ENCODE assay signal across 10 mouse cellular contexts in the genomic region with DNA sequence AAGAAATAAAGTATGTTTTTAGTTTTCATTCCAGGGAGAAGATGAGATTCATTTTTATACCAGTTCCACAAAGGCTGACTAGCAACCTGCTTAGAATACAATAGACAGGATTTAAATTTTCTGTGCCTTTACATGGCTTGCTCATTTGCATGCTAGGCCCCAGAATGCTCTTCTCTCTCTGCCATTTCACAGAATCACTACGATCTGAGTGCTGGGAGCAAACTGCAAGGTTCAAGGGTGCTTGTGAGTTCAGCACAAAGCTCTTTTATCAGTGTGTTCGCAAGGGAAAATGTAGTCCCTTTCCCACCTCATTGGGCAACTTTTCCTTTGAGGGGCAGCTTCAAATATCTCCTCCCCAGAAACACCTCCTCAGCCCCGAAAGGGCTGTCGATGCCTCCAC.
DNase-seq lines count a peak whose midpoint lies in the region; ATAC-seq lines count a peak whose summit lies in the region.
"Had no signal": no experiment of that assay in that cellular context is flagged by ENCODE, and none has a peak within 500 bp of the region (broad histone marks: within the 10 kb centered on the region; RNA-seq: fewer than 3 reads in every experiment).

No protein-coding gene starts in this region.

- no peak overlapping the region for H3K9ac ChIP-seq in heart, embryonic 15.5 days
- H3K9ac ChIP-seq in forebrain, embryonic 16.5 days (replicated peaks; ENCODE audit: low read depth, low read length), result 0 out of 2 replicates have a peak overlapping the region, but pooled peaks have one; percentile 8
- peak overlapping the region; percentile 10; the same call in 1 of the 2 replicates for H3K9ac ChIP-seq in midbrain, embryonic 14.5 days (replicated peaks; ENCODE audit: low read length)
- no peak overlapping the region for H3K9ac ChIP-seq in kidney, embryonic 16.5 days (replicated peaks; ENCODE audit: low read length)

- no peaks in the 10 kb centered on the region for H3K9me3 ChIP-seq in heart, embryonic 15.5 days (replicated peaks)
- no peaks in the 10 kb centered on the region for H3K9me3 ChIP-seq in forebrain, embryonic 16.5 days (ENCODE audit: control insufficient read depth, low read length)
- no peaks in the 10 kb centered on the region for H3K9me3 ChIP-seq in midbrain, embryonic 14.5 days (ENCODE audit: control insufficient read depth, low read length)
- H3K9me3 ChIP-seq in kidney, embryonic 16.5 days (ENCODE audit: low read length), result no peaks in the 10 kb centered on the region

- H3K4me2 ChIP-seq in heart, embryonic 15.5 days, result peak overlapping the region; percentile 46
- peak overlapping the region; percentile 31 for H3K4me2 ChIP-seq in forebrain, embryonic 16.5 days (ENCODE audit: low read length)
- peak overlapping the region; percentile 55 for H3K4me2 ChIP-seq in midbrain, embryonic 14.5 days (ENCODE audit: low read length)
- no peak overlapping the region; the same call in 1 of the 2 replicates for H3K4me2 ChIP-seq in kidney, embryonic 16.5 days (replicated peaks; ENCODE audit: low read depth, low read length)

- DNase-seq in heart, postnatal 14 days, result no peak
- DNase-seq in ZHBTc4 (ENCODE audit: low read depth, low spot score), result peak; percentile 30
- peak; percentile 64 for DNase-seq in midbrain, embryonic 14.5 days
- no peak for DNase-seq in right cerebral cortex, postnatal 10 days (ENCODE audit: low spot score in 2 of 2)
- DNase-seq in liver, result no peak
- DNase-seq: lung, postnatal 4 days had no signal

- no peaks in the 10 kb centered on the region for H3K36me3 ChIP-seq in heart, embryonic 15.5 days
- no peaks in the 10 kb centered on the region for H3K36me3 ChIP-seq in forebrain, embryonic 16.5 days (ENCODE audit: control insufficient read depth, insufficient read depth)
- H3K36me3 ChIP-seq in midbrain, embryonic 14.5 days (ENCODE audit: control insufficient read depth, insufficient read depth, low read length), result no peaks in the 10 kb centered on the region
- no peaks in the 10 kb centered on the region for H3K36me3 ChIP-seq in kidney, embryonic 16.5 days (ENCODE audit: insufficient read depth, low read length)

- intact Hi-C loops in heart, postnatal 14 days (cut with DNase I), result no loop called here

- 0 out of 2 replicates have a peak overlapping the region, but pooled peaks have one; percentile 1 for H3K4me3 ChIP-seq in heart, embryonic 15.5 days
- no peak overlapping the region for H3K4me3 ChIP-seq in forebrain, embryonic 16.5 days (replicated peaks; ENCODE audit: low read length)
- 0 out of 2 replicates have a peak overlapping the region, but pooled peaks have one; percentile 18 for H3K4me3 ChIP-seq in midbrain, embryonic 14.5 days (replicated peaks; ENCODE audit: low read depth, low read length)
- no peak overlapping the region for H3K4me3 ChIP-seq in kidney, embryonic 16.5 days (ENCODE audit: low read length)

- no peaks in the 10 kb centered on the region for H3K27me3 ChIP-seq in heart, embryonic 15.5 days
- no peaks in the 10 kb centered on the region for H3K27me3 ChIP-seq in forebrain, embryonic 16.5 days (replicated peaks; ENCODE audit: control insufficient read depth, insufficient read depth, low read length)
- H3K27me3 ChIP-seq in midbrain, embryonic 14.5 days (ENCODE audit: control insufficient read depth, insufficient read depth, low read length), result no peaks in the 10 kb centered on the region
- H3K27me3 ChIP-seq in kidney, embryonic 16.5 days (ENCODE audit: insufficient read depth, low read length), result no peaks in the 10 kb centered on the region; the same call in 1 of the 2 replicates

- WGBS in heart, embryonic 15.5 days, result 35% methylated on average over 4 of the region's 4 CpGs
- 11% methylated on average over 4 of the region's 4 CpGs for WGBS in forebrain, embryonic 16.5 days
- 3% methylated on average over 4 of the region's 4 CpGs for WGBS in midbrain, embryonic 14.5 days
- WGBS in kidney, embryonic 16.5 days, result 32% methylated on average over 4 of the region's 4 CpGs

- no peaks in the 10 kb centered on the region for H3K4me1 ChIP-seq in heart, embryonic 15.5 days (replicated peaks)
- peaks cover 20% of the 10 kb centered on the region for H3K4me1 ChIP-seq in forebrain, embryonic 16.5 days (replicated peaks; ENCODE audit: control insufficient read depth, insufficient read depth, low read length)
- peaks cover 21% of the 10 kb centered on the region for H3K4me1 ChIP-seq in midbrain, embryonic 14.5 days (ENCODE audit: control insufficient read depth, insufficient read depth, low read length)
- no peaks in the 10 kb centered on the region for H3K4me1 ChIP-seq in kidney, embryonic 16.5 days (ENCODE audit: insufficient read depth, low read length)

- ATAC-seq in heart, embryonic 15.5 days (replicated peaks; ENCODE audit: insufficient number of reproducible peaks, insufficient read depth, low FRiP score, low read depth), result no peak
- ATAC-seq in forebrain, embryonic 16.5 days, result no peak
- peak; percentile 7; the same call in 1 of the 2 replicates for ATAC-seq in midbrain, embryonic 14.5 days (ENCODE audit: low FRiP score, low TSS enrichment)
- ATAC-seq in kidney, embryonic 16.5 days (ENCODE audit: low FRiP score, low TSS enrichment), result no peak
- ATAC-seq: inflammation-experienced regulatory T-cells, adult 6 months had no signal

- no peak overlapping the region for H3K27ac ChIP-seq in heart, embryonic 15.5 days
- peak overlapping the region; percentile 71 for H3K27ac ChIP-seq in forebrain, embryonic 16.5 days (ENCODE audit: low read length)
- peak overlapping the region; percentile 70; the same call in 1 of the 2 replicates for H3K27ac ChIP-seq in midbrain, embryonic 14.5 days (replicated peaks; ENCODE audit: low read depth, low read length)
- no peak overlapping the region for H3K27ac ChIP-seq in kidney, embryonic 16.5 days (ENCODE audit: low read length)

Comparison
In these comparisons a context has a peak if more than half of its experiments do, and no peak if none do; other contexts are left out.
1. H3K27ac ChIP-seq: peak in forebrain, embryonic 16.5 days (single experiment) and midbrain, embryonic 14.5 days (single experiment); none in heart, embryonic 15.5 days (single experiment) and kidney, embryonic 16.5 days (single experiment).
2. H3K4me3 ChIP-seq: peak in heart, embryonic 15.5 days (single experiment) and midbrain, embryonic 14.5 days (single experiment); none in forebrain, embryonic 16.5 days (single experiment) and kidney, embryonic 16.5 days (single experiment).
3. H3K9ac ChIP-seq: peak in forebrain, embryonic 16.5 days (single experiment) and midbrain, embryonic 14.5 days (single experiment); none in heart, embryonic 15.5 days (single experiment) and kidney, embryonic 16.5 days (single experiment).
4. DNase-seq: peak in ZHBTc4 (single experiment) and midbrain, embryonic 14.5 days (single experiment); none in heart, postnatal 14 days (0 of 2), right cerebral cortex, postnatal 10 days (0 of 2) and liver (single experiment).